Mouse (Mus musculus) lung, adult 2 months (tissue): ENCODE measurements around the gene Acsf3. TPM values are rescaled to one million over a fixed set of nuclear protein-coding genes. Genes with fewer than 3 reads are reported as not detected.
A peak's percentile ranks its signal among the peaks of the same experiment; 100 is the strongest.

ENCODE experiments used
- DNase-seq: peaks from one replicate; pipeline ENCODE4 v3.0.0; 2022
- H3K4me1 ChIP-seq: fragments of 200-500 bp; 2 replicates; pipeline ENCODE4 v1.6.1; 2011; ENCODE audit warnings: low read length; ENCODE audit not compliant: control insufficient read depth, insufficient read depth
- H3K4me3 ChIP-seq: fragments of 200-500 bp; replicated peaks from 2 replicates; pipeline ENCODE3; 2011; ENCODE audit warnings: low read depth, mild to moderate bottlenecking, control low read depth, low read length; ENCODE audit errors: extremely low read depth
- CTCF ChIP-seq: fragments of 200-500 bp; IDR thresholded peaks from 2 replicates; pipeline ENCODE4 v1.5.1; 2011; ENCODE audit warnings: mild to moderate bottlenecking, low read length, control low read depth; ENCODE audit not compliant: insufficient read depth
- POLR2A ChIP-seq: fragments of 200-500 bp; IDR thresholded peaks from 2 replicates; pipeline ENCODE4 v1.6.1; 2011; ENCODE audit warnings: low read depth, mild to moderate bottlenecking, control low read depth, low read length, borderline replicate concordance; ENCODE audit errors: extremely low read depth
- WGBS: fragments of 180-500 bp; shearing (Covaris S2); methylation state at CpG from one replicate; pipeline ENCODE4 v1.1.7; 2018; 5-methylcytosine and 5-hydroxymethylcytosine counted together
- polyA plus RNA-seq: library from polyadenylated mRNA; depleted of rRNA; stranded (reverse); fragments of >200 nt; gene quantifications from 2 replicates; pipeline ENCODE4 v1.2.3, GENCODE M21; 2012

Gene Acsf3
- polyA plus RNA-seq, 1 experiment, result 17.7 TPM

DNA sequence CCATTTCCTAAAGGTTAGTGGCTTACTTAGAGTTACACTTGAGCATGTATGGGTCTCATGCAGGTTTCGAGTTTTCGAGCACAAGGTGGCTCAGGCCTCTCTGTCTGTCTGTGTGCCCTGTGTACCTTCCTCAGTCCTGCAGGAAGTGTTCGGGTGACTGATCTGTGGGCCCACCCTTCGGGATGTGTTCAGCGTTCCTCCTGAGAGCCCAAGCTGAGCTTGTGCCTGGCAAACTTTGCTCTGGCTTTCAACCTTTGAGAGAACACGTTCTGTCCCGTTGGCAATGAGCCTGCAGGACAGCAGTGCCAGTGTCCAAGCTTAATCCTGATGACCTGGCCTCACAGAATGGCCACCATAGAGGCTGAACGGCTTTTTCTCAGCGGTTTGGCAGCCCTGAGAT is 49.7 kb downstream of the Acsf3 start:
- no peak for TF ChIP-seq CTCF
- TF ChIP-seq POLR2A, result no peak
- WGBS, result 70% methylated on average over 9 of the region's 9 CpGs
- H3K4me3 ChIP-seq, result no peak overlapping the region
- no peaks in the 10 kb centered on the region for H3K4me1 ChIP-seq
- no peak for DNase-seq

DNA sequence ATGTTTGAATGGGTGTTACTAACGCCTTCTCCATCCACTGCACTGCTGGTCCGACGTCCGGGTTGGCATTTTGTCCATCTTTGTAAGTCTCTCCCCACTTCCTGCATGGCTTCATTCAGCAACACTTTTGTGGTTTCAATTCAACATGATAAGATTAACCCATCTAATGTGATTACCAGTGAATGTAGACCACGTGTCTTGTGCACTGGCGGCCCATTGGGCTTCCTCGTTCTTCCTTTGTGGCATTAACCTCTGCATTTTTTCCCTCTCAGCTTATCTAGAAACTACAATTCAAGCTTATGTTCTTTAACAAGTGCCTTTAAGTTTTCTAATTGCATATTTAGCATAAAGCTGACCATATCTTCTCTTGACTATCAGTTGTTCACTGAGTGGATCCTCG is 50.1 kb downstream of the Acsf3 start:
- WGBS, result 63% methylated on average over 8 of the region's 8 CpGs
- Histone ChIP-seq H3K4me1 (no peaks in the 10 kb centered on the region), H3K4me3 (no peak overlapping the region)
- no peak for DNase-seq
- no peak for TF ChIP-seq CTCF
- TF ChIP-seq POLR2A, result no peak

- no peaks in the 10 kb centered on the region for H3K4me1 ChIP-seq
- DNase-seq, result no peak
- H3K4me3 ChIP-seq, result no peak overlapping the region
- 80% methylated on average over 3 of the region's 3 CpGs for WGBS
- TF ChIP-seq POLR2A (no peak), CTCF (no peak)
Measured at GRCm38 (mm10) chr8:122829396-122829795, 54.1 kb downstream of the Acsf3 start.

DNA sequence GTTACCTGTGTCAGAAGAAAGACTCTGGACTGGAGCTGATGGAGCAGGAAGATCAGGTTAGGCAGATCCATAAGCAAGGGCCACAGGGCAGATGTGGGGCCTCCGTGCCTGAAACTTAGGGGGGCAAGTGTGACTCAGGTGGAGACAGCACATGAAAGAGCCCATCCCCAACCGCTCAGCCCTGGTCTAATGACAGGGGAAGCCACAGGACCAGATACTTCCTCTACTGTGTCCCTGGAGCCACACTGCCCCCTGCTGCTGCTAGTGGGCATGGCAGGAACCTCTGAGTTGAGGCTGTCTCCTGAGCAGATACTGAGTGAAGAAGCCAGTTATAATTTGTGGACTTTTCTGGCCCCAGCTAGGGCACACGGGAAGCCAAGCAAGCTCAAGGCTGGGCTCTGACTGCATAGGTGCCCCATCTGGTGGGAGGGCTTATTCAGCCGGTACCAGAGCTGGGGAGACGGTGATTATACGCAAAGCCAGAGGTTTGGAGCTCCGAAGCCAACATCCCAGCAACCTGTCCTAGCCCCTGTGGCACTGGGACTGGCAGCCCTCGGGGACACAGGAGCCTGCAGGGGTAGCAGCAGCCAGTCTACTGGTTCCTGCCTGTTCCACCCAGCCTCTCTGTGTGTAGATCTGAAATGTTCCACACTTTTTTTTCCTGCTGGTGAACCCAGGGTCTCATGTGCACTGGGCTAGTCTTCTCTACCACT is 55.2 kb downstream of the Acsf3 start:
- TF ChIP-seq CTCF (peak; percentile 98), POLR2A (no peak)
- Histone ChIP-seq H3K4me3 (no peak overlapping the region), H3K4me1 (no peaks in the 10 kb centered on the region)
- WGBS, result 40% methylated on average over 8 of the region's 8 CpGs
- DNase-seq, result peak; percentile 92

DNA sequence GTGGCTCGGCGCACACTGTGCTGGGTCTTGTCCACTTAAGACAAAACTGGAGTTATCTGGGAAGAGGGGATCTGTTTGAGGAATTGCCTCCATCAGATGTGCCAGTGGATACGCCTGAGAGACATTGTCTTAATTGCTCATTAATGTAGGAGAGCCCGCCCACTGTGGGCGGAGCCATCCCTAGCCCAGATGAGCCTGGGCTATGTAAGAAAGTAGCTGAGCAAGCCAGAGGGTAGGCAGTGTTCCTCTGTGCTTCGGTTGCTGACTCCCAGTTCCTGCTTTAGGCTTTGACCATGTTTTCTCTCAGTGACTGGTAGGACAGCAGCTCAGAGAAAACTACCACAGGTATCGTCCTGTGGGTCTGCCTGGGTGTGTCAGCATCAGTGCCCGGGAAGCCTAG is 59.1 kb downstream of the Acsf3 start:
- Histone ChIP-seq H3K4me1 (no peaks in the 10 kb centered on the region), H3K4me3 (no peak overlapping the region)
- no peak for DNase-seq
- TF ChIP-seq POLR2A (no peak), CTCF (no peak)
- 82% methylated on average over 8 of the region's 8 CpGs for WGBS

GRCm38 (mm10) chr8:122834971-122835370 is 59.7 kb downstream of the Acsf3 start:
- no peak for TF ChIP-seq POLR2A
- TF ChIP-seq CTCF, result peak; percentile 95
- Histone ChIP-seq H3K4me1 (no peaks in the 10 kb centered on the region), H3K4me3 (no peak overlapping the region)
- peak; percentile 63 for DNase-seq
- WGBS, result 27% methylated on average over 8 of the region's 8 CpGs

DNA sequence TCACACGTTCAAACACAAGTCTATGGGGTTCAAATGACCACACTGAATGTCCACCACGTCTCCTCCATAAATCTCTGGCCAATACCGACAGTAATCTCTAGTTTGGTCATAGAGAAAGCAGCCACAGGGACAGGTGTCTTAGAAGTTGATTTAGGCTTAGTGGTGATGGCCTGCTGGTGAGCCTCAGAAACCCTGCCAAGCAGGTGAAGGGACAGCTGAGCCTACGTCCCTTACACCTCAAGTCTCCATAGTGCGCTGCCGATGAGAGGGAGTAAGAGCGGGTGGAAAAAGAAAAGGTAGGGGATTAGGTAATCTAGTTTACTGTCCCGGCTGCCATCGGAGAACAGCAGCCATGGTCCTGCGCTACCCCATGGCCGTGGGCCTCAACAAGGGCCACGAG is 60.9 kb downstream of the Acsf3 start:
- Histone ChIP-seq H3K4me3 (no peak overlapping the region), H3K4me1 (no peaks in the 10 kb centered on the region)
- TF ChIP-seq POLR2A (no peak), CTCF (no peak)
- WGBS, result 80% methylated on average over 12 of the region's 12 CpGs
- no peak for DNase-seq

- WGBS, result 74% methylated on average over 13 of the region's 13 CpGs
- H3K4me1 ChIP-seq, result no peaks in the 10 kb centered on the region
- TF ChIP-seq POLR2A (no peak), CTCF (no peak)
- no peak overlapping the region for H3K4me3 ChIP-seq
- DNase-seq, result no peak
Measured at GRCm38 (mm10) chr8:122836696-122837095, 61.4 kb downstream of the Acsf3 start.

DNA sequence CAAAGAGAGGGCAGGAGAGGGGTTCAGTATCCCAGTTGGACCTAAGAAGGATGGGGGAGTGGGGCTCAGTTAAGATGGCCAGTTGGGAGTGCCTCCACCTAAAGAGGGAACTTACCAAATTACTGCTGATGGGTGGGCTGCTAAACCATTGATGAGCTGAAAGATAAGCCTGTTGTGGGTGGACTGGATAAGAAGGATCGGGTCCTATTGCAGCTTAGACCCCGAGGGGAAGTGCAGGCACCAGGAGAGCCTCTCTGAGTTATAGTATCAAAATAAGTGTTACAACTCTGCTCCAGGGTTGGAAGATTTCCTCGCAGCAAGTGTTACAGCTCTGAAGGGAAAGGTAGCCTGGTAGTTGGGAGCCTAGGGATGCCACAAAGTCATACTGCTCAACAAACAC is 68.9 kb downstream of the Acsf3 start:
- 56% methylated on average over 3 of the region's 3 CpGs for WGBS
- TF ChIP-seq POLR2A (no peak), CTCF (no peak)
- DNase-seq, result no peak
- Histone ChIP-seq H3K4me3 (no peak overlapping the region), H3K4me1 (no peaks in the 10 kb centered on the region)

DNA sequence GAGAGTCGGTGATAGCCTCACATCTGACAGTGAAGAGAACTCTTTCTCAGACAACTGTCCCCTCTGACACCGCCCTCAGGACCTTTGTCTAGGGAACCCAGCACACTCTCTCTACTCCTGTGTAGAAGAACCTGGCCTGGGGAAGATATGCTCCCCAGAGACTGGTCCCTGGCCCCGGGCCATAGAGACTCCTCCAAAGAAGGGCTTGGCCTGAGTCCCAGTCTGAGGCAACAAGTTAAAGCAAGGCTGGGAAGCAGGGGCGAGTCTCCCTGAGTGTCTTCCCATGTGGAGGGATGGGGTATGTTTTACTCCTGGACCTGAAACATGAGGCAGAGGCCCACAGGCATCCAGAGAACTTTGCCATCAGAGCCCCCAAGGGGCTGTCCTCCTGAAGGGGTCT is 70.4 kb downstream of the Acsf3 start:
- H3K4me1 ChIP-seq, result no peaks in the 10 kb centered on the region
- WGBS, result 54% methylated on average over 4 of the region's 4 CpGs
- H3K4me3 ChIP-seq, result no peak overlapping the region
- TF ChIP-seq CTCF (no peak), POLR2A (no peak)
- no peak for DNase-seq
